Mouse (Mus musculus) hindlimb bud, embryonic 11.5 days (tissue): Measurements from ENCODE around the gene Chst7.

ENCODE experiments used
- DNase-seq: peaks from one replicate; pipeline ENCODE4 v3.0.0-alpha.2; 2012; ENCODE audit warnings: low read depth, low spot score; ENCODE audit errors: extremely low spot score

Gene Chst7

GRCm38 (mm10) chrX:20059381-20059971 is at the start of gene Chst7:
Gene Chst7 (plus strand): TSS chrX:20059560.
- DNase-seq: peak; percentile 24

DNA sequence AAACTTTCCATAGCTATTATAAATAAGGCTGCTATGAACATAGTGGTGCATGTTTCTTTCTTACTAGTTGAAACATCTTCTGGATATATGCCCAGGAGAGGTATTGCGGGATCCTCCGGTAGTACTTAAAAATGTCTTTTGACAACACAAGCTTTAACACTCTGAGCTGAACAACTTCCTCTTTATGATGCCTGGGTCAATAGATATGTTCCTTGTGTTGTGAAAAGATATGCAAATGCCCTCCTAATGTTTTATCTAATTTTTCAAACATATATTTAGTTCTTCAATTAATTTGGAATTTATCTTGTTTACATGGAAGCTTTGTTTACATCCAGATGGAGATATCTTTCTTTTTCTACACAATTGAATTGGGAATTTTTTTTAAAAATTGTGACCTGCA is 47.1 kb upstream of the Chst7 start:
- DNase-seq: no peak

DNA sequence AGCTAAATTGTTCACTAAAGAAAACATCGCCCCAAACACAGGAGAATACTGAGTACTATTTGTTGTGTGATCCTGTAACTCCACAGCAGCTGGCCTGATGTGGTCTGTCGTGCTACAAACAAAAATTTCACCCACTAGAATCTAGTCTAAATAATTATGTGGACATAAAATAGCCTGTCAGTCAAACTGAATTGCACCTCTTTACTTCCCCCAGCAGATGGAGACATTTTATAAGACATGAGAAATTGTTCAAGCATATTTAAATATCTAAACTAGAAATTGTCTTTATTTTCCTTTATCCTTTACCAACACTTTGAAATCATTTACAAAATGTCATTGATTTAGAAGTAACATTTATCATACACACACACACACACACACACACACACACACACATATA is 38.4 kb upstream of the Chst7 start:
- DNase-seq: no peak

GRCm38 (mm10) chrX:20060096-20060768 is 872 bp downstream of the Chst7 start:
- no peak for DNase-seq

GRCm38 (mm10) chrX:20060769-20061315 is 1.5 kb downstream of the Chst7 start:
- no peak for DNase-seq

DNA sequence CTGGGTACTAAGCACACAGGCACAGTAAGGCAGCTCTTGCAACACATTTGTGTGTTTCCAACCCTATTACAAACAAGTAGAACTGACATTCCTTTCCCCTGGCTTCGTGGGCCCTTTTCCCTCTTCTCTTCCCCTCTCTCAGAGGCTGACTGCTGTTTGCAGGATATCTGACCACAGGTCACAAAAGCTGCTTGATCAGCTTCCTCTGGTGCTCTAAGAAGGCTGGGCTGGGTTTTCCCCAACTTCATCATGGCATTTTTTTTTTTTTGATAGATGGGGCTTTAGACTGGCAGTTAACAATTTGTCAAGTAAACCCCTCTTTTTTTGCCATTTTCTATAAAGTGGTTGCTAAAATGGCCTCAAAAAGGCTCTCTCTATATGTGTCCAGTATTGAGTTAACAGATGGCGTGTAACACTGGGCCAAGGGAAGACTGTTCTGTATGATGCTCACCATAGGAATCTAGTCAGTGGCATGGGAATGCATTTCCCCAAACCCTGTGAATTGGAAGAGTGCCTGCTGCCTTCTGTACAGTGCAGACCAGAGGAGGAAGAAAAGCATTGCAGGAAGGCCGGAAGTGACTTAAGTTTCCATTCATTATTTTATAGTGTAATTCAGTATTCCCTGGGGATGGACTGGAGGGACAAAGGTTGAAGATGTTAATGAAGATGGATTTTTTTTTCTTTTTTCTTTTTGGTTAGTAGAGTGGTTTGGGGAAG is 2.6 kb downstream of the Chst7 start:
- DNase-seq: no peak

GRCm38 (mm10) chrX:20066636-20067035 is 7.3 kb downstream of the Chst7 start:
- no peak for DNase-seq

GRCm38 (mm10) chrX:20070196-20070595 is 10.8 kb downstream of the Chst7 start:
- no peak for DNase-seq

DNA sequence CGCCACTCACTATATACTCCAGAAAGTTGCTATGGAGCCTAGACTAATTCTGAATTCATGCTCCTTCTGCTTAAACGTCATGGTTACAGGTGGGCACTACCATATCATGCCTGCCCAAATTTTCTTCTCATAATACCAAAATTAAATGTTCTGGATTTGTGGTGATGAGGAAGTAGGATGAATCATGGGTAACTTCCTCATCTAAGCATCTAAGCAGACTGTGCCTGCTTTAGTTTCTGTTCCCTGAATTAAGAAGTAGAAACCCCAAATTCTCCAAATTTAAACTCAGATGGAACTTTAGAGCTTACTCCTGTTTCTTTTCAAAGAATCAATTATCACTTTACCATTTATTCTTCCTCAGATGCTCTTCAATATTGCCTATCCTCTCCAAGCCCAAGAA is 58.4 kb downstream of the Chst7 start:
- DNase-seq: no peak

DNA sequence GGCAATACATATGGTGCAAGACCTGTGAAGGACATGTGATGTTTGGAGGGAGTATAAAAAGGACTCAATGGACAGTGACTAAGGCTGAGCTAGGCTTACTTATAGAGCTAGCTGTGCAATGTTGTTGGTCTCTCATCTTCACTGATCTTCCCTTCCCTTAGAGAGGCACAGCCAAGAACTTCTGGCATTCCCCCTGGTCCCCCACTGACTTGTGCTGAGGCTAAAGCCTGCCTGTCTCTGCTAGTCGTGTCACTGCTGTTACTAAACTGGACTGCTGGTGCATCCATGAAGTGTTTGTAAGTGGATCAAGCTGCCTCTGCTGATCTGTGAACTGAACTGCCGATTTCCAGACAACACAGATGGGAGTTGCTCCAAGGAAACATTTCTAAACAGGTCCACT is 66.1 kb downstream of the Chst7 start:
- DNase-seq: no peak

DNA sequence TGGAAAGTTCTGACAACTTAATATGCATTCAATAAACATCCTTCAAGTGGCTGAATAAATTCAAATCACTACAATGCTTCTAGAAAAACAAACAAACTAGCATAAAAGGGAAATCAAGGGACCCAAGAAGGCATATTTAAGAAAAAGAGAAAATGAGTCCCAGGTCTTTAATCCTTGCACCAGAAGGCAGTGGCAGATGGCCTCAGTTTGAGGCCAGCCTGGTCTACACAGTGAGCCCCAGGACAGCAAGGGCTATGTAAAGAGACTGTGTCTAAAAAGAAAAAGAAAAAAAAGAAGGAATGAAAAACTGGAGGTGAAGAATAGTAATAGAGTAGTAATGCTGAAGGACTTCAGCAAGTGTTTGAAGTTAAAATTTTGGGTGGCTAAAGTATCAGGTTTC is 69.6 kb downstream of the Chst7 start:
- DNase-seq: no peak

DNA sequence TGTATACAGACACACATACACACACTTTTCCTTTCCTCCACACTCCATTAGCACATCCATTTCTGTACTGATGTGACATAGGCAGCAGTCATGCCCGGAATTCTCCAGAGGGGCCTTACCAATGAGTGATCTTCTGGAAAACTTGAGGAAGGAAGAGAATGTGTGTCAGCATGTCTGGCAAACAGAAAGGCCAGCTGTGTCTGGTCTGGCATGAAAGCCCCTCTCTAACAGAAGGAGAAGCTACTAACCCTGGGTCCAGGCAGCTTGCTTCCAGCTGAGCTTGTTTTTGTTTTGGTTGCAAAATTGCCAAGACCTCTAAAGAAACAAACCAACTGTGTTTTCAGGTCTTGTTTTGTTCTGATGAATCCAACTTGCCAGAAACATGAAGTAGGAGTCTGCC is 70.1 kb downstream of the Chst7 start:
- DNase-seq: no peak
